Mouse (Mus musculus) common myeloid progenitor, adult 5-6 weeks (primary cell): ENCODE measurements around the gene Gm20661. TPM values are rescaled to one million over a fixed set of nuclear protein-coding genes. Genes with fewer than 3 reads are reported as not detected.
"Not testable (repeated sequence)": the region's sequence is repeated elsewhere in the genome, so short reads cannot be mapped to it uniquely, and the experiment has no call there.

Experiments
- ATAC-seq: replicated peaks from 2 replicates; pipeline ENCODE4 v1.8.0; 2016; ENCODE audit warnings: low read depth, mild to moderate bottlenecking, moderate TSS enrichment, inconsistent platforms; ENCODE audit not compliant: poor library complexity, severe bottlenecking
- total RNA-seq: library from RNA; stranded (forward); fragments of 200-1000, 187-1606 nt; gene quantifications from 2 replicates; pipeline ENCODE4 v1.2.3, GENCODE M21; 2017

The Gm20661 gene
- total RNA-seq, 1 experiment from 2014 or later: not detected

- ATAC-seq: no peak
These were observed 10.2 kb downstream of the Gm20661 start for GRCm38 (mm10) chr9:107993013-107993412.

GRCm38 (mm10) chr9:107994464-107994863 lies 11.6 kb downstream of the Gm20661 start:
- ATAC-seq: peak; percentile 57

DNA sequence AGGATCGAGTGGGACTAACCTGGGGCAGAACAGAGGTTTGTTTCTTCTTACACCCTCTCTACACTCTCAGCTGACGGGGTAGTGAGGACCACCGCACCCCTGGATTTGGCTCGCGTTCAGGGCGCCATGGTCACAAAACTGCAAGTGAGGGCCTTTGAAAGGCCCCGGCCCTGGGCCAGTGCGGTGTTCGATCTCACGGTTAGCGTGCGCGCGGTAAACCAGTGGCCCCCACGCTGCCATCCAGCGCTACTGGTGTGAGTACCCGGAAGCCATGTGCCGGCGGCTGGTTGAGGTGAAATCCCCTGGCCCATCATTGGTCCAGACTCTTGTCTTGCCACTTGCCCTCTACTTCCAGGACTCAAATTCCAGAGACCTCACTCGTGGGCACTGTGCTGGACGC lies 12.7 kb downstream of the Gm20661 start:
- no peak for ATAC-seq

- ATAC-seq: no peak
These were observed 13.2 kb downstream of the Gm20661 start, which contains the start of gene Gm20662 for GRCm38 (mm10) chr9:107996049-107996448. Gene Gm20662, plus strand, starts transcription at chr9:107996349.

DNA sequence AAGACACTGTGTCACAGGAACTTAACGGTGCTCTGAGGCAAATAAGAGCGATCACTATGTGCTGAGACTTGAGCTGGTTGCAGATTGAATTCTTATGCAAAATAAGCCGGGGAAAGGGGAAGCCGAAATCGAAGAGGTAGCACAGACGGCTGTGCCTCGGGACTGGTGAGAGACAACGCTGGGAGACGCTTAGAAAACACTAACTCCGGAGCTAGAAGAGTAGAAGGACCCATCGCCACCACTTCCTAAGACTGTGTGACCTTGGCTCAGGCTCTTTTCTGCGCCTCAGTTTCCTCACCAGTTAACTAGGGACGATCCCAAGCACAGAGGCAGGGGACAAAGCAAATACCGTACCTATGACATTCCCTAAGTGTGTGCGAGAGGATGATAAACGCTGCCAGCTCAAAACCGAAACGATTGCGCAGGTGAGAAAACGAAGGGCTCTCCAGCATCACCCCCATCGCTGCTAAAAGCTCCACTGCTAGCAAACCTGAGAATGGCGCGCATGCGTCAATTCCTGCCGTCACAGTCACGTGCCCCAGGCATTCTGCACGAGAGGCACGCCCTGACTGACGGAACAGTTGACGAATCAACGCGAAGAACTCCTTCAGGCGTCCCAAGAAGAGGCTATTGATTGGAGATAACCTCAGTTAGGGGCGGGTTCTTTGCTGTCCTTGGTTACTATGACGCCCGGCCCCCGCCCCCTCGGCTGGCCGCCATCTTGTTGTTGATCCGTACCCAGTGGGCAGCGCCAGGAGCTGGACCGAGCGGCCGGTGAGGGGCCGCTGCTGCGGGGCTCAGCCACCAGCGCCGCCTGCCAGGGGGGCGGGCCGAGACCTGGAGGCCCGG lies 19.3 kb downstream of the Gm20661 start, which contains the start of gene Ip6k1:
Gene Ip6k1, plus strand, starts transcription at position 580 of the 849 bp plus-strand sequence.
- peak; percentile 99 for ATAC-seq

DNA sequence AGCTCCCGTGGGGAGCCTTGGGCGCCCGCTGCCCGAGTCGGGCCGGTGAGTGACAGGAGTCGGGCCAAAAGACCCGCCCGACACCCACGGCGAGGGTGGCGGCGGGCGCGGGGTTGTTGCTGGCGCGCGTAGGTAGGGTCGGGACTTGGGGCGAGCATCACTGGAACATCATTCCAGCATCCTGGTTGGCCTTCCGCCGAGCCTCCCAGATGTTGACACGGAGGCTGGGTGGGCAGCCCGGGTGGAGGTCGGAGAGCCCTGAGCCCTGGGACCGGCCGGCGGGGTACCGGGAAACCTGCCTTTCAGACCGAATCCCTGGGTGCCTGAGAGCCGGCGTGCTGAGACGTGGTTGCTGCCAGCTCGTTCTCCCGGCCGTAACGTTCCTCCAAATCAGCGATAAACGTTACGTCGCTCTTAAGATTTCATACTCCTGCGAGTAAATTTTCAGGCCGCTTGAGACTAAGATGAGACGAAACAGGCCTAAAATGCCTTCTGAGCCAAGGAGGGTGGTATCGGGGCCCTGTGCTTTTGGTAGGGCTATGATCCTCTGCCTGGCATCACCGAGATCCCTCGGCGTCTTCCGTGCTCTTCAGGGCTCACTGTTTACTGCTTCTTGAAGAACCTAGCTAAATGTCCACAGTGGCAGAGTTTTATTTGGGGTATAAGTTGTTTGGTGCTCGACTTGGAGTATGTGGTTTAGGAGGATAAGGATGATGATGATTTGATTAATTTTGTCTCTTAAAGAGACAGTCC lies 20.1 kb downstream of the Gm20661 start:
- ATAC-seq: no peak

- ATAC-seq: no peak
These were observed 20.7 kb downstream of the Gm20661 start for GRCm38 (mm10) chr9:108003531-108003890.

DNA sequence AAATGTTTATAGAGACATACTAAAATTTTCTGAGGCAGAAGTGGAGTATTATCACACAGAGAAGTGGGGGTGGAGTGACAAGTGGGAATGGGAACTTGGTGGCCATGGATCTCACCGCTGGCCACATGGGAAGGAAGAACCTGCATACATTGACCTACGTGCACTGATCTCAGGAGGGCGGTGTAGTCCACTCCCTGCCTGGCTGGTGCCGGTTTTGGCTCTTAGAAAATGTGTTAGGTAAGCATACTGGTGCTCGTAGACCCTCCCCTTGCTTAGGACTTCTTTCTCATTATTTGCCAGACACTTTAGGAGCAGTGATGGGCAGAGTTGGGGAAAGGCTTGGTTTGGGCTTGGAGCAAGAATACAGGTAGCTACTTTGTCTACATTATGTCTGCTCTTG lies 25.2 kb downstream of the Gm20661 start:
- no peak for ATAC-seq

- ATAC-seq: no peak
These were observed 27.5 kb downstream of the Gm20661 start for GRCm38 (mm10) chr9:108010385-108010784.

DNA sequence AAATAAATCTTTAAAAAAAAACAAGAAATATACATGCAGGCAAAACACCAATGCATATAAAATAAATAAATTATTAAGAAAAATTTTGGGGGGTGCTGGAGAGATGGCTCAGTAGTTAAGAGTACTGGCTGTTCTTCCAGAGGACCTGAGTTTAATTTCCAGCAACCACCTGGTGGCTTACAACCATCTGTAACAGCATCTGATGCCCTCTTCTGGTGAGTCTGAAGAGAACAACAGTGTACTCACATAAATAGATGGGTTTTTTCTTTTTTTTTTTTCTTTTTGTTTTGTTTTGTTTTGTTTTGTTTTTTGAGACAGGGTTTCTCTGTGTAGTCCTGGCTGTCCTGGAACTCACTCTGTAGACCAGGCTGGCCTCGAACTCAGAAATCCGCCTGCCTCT lies 30.7 kb downstream of the Gm20661 start:
- not testable (repeated sequence) for ATAC-seq

GRCm38 (mm10) chr9:108017127-108017526 lies 34.3 kb downstream of the Gm20661 start:
- ATAC-seq: no peak

DNA sequence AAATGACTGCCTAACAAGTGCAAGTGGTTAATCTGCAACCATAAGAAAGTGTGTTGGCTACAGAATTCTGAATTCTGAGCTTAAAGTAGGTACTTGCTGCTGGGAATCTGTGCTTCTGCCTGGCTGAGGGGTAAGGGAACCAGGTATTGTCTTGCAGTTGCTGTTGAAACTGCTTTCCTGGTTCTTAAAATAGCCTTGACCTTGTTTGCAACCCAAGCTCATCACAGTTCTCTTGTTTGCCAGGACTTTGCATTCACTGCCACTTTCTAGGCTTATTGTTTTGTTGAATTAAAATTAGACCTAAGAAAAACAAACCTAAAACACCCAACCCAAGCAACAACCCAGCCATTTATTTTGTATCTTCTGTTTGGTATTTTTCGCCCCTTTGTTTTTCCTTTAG lies 37.9 kb downstream of the Gm20661 start:
- no peak for ATAC-seq

DNA sequence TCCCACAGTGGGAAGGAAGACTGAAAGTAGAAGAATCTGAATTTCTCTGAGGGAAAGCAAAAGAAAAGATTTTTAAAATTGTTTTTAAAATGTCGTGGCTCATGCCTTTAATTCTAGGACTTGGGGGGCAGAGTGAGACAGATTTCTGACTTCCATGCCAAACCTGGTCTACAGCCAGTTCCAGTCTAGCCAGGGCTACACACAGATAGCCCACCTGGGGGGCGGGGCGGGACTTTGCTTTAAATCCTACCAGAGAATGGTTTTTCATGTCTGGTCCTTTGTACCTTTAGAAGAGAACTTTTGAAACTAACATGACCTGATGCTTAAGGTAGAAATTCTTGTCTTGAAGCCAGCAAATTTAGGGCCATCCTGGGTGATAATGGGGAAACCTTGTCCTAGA lies 40.4 kb downstream of the Gm20661 start:
- no peak for ATAC-seq

GRCm38 (mm10) chr9:108026584-108026983 lies 43.7 kb downstream of the Gm20661 start:
- no peak for ATAC-seq

DNA sequence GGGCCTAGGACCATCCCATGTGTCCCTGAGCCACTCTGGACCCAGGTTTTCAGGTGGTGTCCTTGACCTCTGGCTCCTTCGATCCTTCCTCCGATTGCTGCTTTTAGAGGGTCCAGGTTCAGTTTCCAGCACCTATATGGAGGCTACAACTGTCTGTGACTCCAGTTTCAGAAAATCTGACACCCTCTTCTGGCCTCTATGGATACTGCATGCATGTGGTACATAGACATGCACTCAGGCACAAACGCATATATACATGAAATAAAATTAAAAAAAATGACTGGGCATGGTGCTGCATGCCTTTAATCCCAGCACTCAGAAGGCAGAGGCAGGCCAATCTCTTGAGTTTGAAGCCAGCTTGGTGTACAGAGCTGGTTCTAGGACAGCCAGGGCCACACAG lies 45.0 kb downstream of the Gm20661 start:
- ATAC-seq: no peak

DNA sequence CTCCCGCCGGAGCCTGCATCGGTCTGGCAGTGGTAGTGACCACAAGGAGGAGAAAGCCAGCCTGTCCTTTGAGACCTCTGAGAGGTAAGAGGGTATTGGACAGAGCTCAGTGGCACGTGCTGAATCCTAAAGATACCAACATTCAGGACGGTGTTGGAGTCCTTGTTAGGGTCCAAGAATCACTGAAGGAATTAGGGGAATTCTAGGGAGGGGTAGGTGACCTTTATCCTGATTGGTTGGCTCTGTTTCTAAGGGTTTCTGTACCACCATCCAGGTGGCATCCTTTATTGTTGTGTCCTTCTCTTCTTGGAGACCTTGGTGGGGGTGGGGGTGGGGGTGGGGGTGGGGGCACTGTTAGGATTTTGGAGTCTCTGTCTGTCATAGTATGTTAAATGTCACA lies 49.3 kb downstream of the Gm20661 start:
- ATAC-seq: no peak

DNA sequence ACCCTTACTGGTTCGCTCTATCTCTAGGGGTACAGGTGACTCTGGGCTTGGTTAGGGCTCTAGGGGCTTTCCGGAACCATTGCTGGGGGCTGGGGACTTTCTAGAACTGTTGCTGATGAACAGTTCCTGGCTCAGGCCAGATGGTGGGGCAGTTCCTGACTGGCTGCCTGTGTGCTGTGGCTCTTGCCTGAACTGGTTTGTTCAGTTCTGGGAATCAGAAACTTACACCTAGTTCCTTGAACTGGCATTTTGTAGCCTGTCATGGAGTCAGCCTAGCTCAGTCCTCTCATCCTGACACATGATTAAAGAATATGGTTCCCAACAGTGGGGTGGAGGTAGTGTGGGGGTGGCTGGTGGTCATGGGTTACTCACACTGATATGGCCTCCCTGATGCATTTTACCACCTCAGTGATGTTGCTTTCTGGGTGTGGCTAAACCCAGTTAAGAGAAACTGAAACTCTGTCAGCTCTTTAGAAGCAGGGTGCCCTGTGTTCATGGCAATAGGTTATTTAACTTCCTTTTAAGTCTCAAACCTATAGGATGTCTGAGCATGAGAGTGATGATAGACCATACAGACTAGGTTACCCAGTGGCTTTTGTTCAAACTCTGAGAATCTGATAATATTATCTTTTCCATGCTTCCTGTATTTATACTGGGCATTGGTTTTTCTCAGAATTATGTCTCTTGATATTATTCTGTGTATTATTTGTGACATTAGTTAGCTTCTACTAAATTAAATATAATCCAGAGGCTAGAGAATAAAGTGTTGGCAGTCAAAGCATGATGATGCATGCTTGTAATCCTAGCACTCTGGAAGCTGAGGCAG lies 52.7 kb downstream of the Gm20661 start:
- ATAC-seq: peak; percentile 42; the same call in 1 of the 2 replicates
